Mouse (Mus musculus) right cerebral cortex, adult 18-20 months (tissue): ENCODE results near the gene Dll3.
"Not testable (repeated sequence)": the region's sequence is repeated elsewhere in the genome, so short reads cannot be mapped to it uniquely, and the experiment has no call there.

Experiments used
- DNase-seq: peaks from one replicate; pipeline ENCODE4 v3.0.0; 2022; ENCODE audit warnings: mixed read lengths

Gene Dll3

DNA sequence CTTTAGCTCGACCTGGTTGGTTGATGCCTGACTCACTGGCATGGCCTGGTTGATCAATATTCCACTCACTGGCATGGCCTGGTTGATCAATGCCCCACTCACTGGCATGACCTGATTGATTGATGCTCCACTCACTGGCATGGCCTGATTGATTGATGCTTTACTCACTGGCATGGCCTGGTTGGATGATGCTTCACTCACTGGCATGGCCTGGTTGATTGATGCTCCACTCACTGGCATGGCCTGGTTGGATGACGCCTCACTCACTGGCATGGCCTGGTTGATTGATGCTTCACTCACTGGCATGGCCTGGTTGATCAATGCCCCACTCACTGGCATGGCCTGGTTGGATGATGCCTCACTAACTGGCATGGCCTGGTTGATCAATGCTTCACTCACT is 58.1 kb downstream of the Dll3 start:
- DNase-seq = not testable (repeated sequence)
